Mouse (Mus musculus): ENCODE data around the gene Zfp639.

- TF ChIP-seq REST (IDR thresholded peaks at IDR 0.05; ENCODE audit: insufficient read depth, insufficient read length) = no peak
- no peak for TF ChIP-seq POLR2A (IDR thresholded peaks at IDR 0.05; ENCODE audit: insufficient read length, low read depth)
- TF ChIP-seq MYOD1 (IDR thresholded peaks at IDR 0.05; ENCODE audit: control insufficient read depth in 1 of 3, insufficient read length in 2 of 3, low read depth in 2 of 3) = no peak
- no peak for TF ChIP-seq MYOG (IDR thresholded peaks at IDR 0.05; ENCODE audit: control insufficient read depth in 1 of 3, insufficient read depth in 1 of 3, insufficient read length in 2 of 3, low read depth in 2 of 3)
- no peak for TF ChIP-seq USF1 (IDR thresholded peaks at IDR 0.05; ENCODE audit: low read depth)
- TF ChIP-seq E2F4 (IDR thresholded peaks at IDR 0.05; ENCODE audit: insufficient read depth) = no peak
Observed at GRCm38 (mm10) chr3:32509496-32510374, at the start of gene Zfp639.
